Mouse (Mus musculus) heart, adult 2 months (tissue): ENCODE results near the gene Kif5c.

Source experiments
- CTCF ChIP-seq: fragments of 200-600 bp; IDR thresholded peaks from 2 replicates; pipeline ENCODE4 v1.8.1; 2022; ENCODE audit warnings: antibody characterized with exemption, mild to moderate bottlenecking, moderate library complexity
- EP300 ChIP-seq: fragments of 200-500 bp; IDR thresholded peaks from 2 replicates; pipeline ENCODE4 v1.6.1; 2011; ENCODE audit warnings: low read depth, low read length, control low read depth; ENCODE audit not compliant: insufficient read depth

DNA sequence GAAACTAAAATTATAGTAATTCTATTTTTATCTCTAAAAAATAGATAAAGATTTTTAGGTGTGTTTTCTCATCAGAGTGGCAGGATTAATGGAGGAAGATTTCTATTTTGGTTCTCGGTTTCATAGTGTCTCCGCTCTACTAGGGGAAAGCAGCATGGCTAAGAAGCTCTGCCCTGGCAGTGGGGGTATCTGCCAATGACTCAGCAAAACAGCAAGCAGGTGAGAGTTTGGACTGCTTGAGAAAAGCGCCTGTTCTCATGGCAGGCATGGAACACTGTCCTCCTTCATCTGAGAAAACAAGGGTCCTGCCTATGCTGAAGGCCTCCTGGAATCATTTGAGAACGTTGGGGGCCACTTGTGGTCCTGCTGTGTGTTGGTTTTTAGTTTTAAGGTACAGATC, 156.1 kb downstream of the Kif5c start:
- TF ChIP-seq EP300, result no peak
- no peak for TF ChIP-seq CTCF
